ENCODE assay signal across 29 mouse cellular contexts in the genomic region with DNA sequence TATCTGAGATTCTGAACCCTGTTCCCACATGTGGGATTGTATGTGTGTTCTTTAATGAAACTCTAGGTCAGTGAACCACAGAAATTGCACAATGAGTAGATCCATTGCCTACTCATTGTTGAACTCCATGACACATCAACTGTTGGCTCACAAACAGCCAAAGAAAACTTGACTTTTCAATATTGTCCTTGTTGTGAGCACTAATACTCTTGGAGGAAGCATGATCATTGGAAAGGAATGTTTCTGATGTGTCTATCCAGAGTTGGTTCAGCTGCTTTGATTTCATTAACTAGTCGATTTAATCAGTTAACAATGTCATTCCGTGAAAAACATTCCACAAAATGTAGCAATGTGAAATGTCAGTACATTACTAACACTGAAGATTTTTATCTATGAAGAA. TPM values are rescaled to one million over a fixed set of nuclear protein-coding genes. Genes with fewer than 3 reads are reported as not detected.
A peak's percentile ranks its signal among the peaks of the same experiment; 100 is the strongest.
DNase-seq lines count a peak whose midpoint lies in the region; ATAC-seq and TF ChIP-seq lines count a peak whose summit lies in the region.
"Had no signal": no experiment of that assay in that cellular context is flagged by ENCODE, and none has a peak within 500 bp of the region (broad histone marks: within the 10 kb centered on the region; RNA-seq: fewer than 3 reads in every experiment).

No protein-coding gene starts in this region.

- no peak overlapping the region for H3K9ac ChIP-seq in lung, postnatal 0 days (replicated peaks; ENCODE audit: low read depth)
- H3K9ac ChIP-seq: embryonic facial prominence, embryonic 12.5 days; embryonic facial prominence, embryonic 15.5 days; forebrain, embryonic 12.5 days; forebrain, embryonic 15.5 days; heart, embryonic 13.5 days; hindbrain, embryonic 14.5 days had no signal

- no peaks in the 10 kb centered on the region for H3K27me3 ChIP-seq in lung, postnatal 0 days (replicated peaks; ENCODE audit: insufficient read depth, low read length)
- H3K27me3 ChIP-seq: CH12.LX; embryonic facial prominence, embryonic 12.5 days; embryonic facial prominence, embryonic 15.5 days; forebrain, embryonic 12.5 days; forebrain, embryonic 15.5 days; heart, embryonic 13.5 days; Patski had no signal

- DNase-seq in lung, postnatal 0 days (ENCODE audit: low spot score) = peak; percentile 4
- no peak for DNase-seq in lung, postnatal 14 days
- DNase-seq in Muller cell, postnatal 12 days (ENCODE audit: inconsistent ontology term) = peak; percentile 95
- no peak for DNase-seq in urinary bladder, postnatal 4 days (ENCODE audit: low spot score in 2 of 2)
- no peak for DNase-seq in cerebellum, adult 9-11 months
- DNase-seq: adrenal gland, postnatal 10 days; adrenal gland, postnatal 36 days; cerebellum, adult 18-20 months; cerebellum, adult 9-10 months; cerebellum, postnatal 25 days; gastrocnemius, postnatal 10 days; gastrocnemius, postnatal 36 days; heart, adult 2 months; heart, postnatal 14 days; heart, postnatal 4 days had no signal

- no peak for ATAC-seq in lung, postnatal 0 days
- ATAC-seq in megakaryocyte progenitor cell, adult 5-6 weeks (replicated peaks; ENCODE audit: poor library complexity) = 0 out of 2 replicates have a peak, but pooled peaks have one; percentile 29
- ATAC-seq: forebrain, embryonic 15.5 days; hindbrain, postnatal 0 days; inflammation-experienced regulatory T-cells, adult 6 months; intestine, embryonic 16.5 days; Patski had no signal

- H3K27ac ChIP-seq in lung, postnatal 0 days (ENCODE audit: low read length) = no peak overlapping the region
- H3K27ac ChIP-seq: embryonic facial prominence, embryonic 12.5 days; embryonic facial prominence, embryonic 15.5 days; forebrain, embryonic 12.5 days; forebrain, embryonic 15.5 days; heart, adult 2 months; heart, embryonic 10.5 days; heart, embryonic 13.5 days; hindbrain, embryonic 14.5 days; hindbrain, postnatal 0 days had no signal

- TF ChIP-seq EP300 in lung, postnatal 0 days (IDR thresholded peaks at IDR 0.05) = no peak

- H3K4me2 ChIP-seq in lung, postnatal 0 days (replicated peaks; ENCODE audit: low read depth, low read length) = no peak overlapping the region
- H3K4me2 ChIP-seq: embryonic facial prominence, embryonic 12.5 days; embryonic facial prominence, embryonic 15.5 days; forebrain, embryonic 12.5 days; forebrain, embryonic 15.5 days; heart, embryonic 13.5 days; hindbrain, embryonic 14.5 days had no signal

- no peak overlapping the region for H3K4me3 ChIP-seq in lung, postnatal 0 days (ENCODE audit: low read depth, low read length)
- H3K4me3 ChIP-seq: embryonic facial prominence, embryonic 12.5 days; embryonic facial prominence, embryonic 15.5 days; forebrain, embryonic 12.5 days; forebrain, embryonic 15.5 days; heart, adult 2 months; heart, embryonic 10.5 days; heart, embryonic 13.5 days had no signal

- H3K4me1 ChIP-seq in lung, postnatal 0 days (ENCODE audit: insufficient read depth, low read depth, low read length) = no peaks in the 10 kb centered on the region
- H3K4me1 ChIP-seq: embryonic facial prominence, embryonic 12.5 days; embryonic facial prominence, embryonic 15.5 days; forebrain, embryonic 12.5 days; forebrain, embryonic 15.5 days; heart, embryonic 10.5 days; heart, embryonic 13.5 days had no signal

- H3K9me3 ChIP-seq in lung, postnatal 0 days (ENCODE audit: low read length) = no peaks in the 10 kb centered on the region
- H3K9me3 ChIP-seq: embryonic facial prominence, embryonic 12.5 days; embryonic facial prominence, embryonic 15.5 days; forebrain, embryonic 12.5 days; forebrain, embryonic 15.5 days; heart, embryonic 10.5 days; heart, embryonic 13.5 days had no signal

- 79% methylated on average over 2 of the region's 2 CpGs for WGBS in lung, postnatal 0 days

- no peak for TF ChIP-seq CTCF in lung, postnatal 0 days (IDR thresholded peaks at IDR 0.05)

- no peaks in the 10 kb centered on the region for H3K36me3 ChIP-seq in lung, postnatal 0 days (ENCODE audit: insufficient read depth, low read length)
- H3K36me3 ChIP-seq: embryonic facial prominence, embryonic 12.5 days; embryonic facial prominence, embryonic 15.5 days; forebrain, embryonic 12.5 days; forebrain, embryonic 15.5 days; G1E; heart, embryonic 10.5 days; heart, embryonic 13.5 days had no signal

RNA-seq across cellular contexts. Expression of a gene that starts 44.1 kb away (rescaled TPM):
- 0.06 and 0.07 TPM in 2 replicates for polyA plus RNA-seq in lung, postnatal 0 days (2015; fragmentation: Nextera tagmentation; extraction: Ambion mirVana)
- 24.0 and 24.5 TPM in 2 replicates for total RNA-seq in megakaryocyte progenitor cell, adult 5-6 weeks (2015)
- total RNA-seq in megakaryocyte progenitor cell, adult 5-6 weeks (2017) = 29.4 and 30.0 TPM in 2 replicates
- total RNA-seq: CH12.LX had no signal
- polyA plus RNA-seq: G1E had no signal

Comparison
In these comparisons a context has a peak if more than half of its experiments do, and no peak if none do; other contexts are left out.
1. DNase-seq: peak in lung, postnatal 0 days (single experiment) and Muller cell, postnatal 12 days (single experiment); none in lung, postnatal 14 days (single experiment), urinary bladder, postnatal 4 days (0 of 2) and cerebellum, adult 9-11 months (single experiment).